Mouse (Mus musculus) liver, postnatal 0 days (tissue): Measurements from ENCODE around the gene Fbln1.

Experiments used
- CTCF ChIP-seq: sonication (generic); IDR thresholded peaks from 2 replicates; pipeline ENCODE4 v1.5.1; 2016; ENCODE audit warnings: antibody characterized with exemption, low read depth
- EP300 ChIP-seq: IDR thresholded peaks from 2 replicates; pipeline ENCODE4 v1.6.1; 2016; ENCODE audit warnings: antibody characterized with exemption, low read depth, mild to moderate bottlenecking

DNA sequence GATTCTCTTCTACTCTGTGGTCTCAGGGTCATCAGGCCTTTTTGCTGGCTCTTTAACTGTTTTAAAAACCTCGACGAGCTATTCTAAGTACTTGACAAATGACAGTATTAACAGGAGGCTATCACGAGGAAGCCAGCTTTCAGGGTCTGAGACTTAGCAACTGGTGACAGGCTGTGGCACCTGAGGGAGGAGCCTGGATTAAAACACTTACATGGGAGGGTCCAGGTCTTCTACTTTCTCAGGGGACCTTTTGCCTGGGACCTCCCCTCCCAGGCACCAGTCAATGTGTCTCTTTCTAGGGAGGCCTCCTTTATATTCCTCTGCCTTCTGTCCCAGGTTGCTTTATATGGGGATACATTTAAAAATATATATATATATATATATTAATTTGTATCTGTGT is 128.5 kb downstream of the Fbln1 start:
- TF ChIP-seq CTCF (no peak), EP300 (no peak)
